Comparison of ENCODE assay signal across 17 mouse cellular contexts in the genomic region with DNA sequence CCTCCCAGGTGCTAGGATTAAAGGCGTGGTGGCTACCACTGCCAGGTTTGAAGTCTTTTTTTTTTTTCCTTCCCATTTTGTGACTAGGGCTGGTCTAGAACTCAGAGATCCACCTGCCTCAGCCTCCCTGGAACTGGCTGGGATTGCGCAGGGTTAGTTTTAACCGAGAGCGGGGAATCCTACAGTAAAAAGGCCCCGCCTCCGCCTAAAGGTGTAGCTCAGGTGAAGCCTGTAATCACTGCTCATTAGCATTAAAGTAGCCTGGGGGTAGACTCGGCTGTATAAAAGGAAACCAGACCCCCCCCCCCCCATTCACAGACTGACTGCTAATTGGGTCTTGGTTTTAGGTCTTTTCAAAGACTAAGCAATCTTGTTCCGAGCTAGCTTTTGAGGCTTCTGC. TPM values are rescaled to one million over a fixed set of nuclear protein-coding genes. Genes with fewer than 3 reads are reported as not detected.
DNase-seq lines count a peak whose midpoint lies in the region; ATAC-seq and TF ChIP-seq lines count a peak whose summit lies in the region.
"Had no signal": no experiment of that assay in that cellular context is flagged by ENCODE, and none has a peak within 500 bp of the region (broad histone marks: within the 10 kb centered on the region; RNA-seq: fewer than 3 reads in every experiment).

Gene Dppa3, plus strand, starts transcription at position 301 of the 400 bp plus-strand sequence.

- no peaks in the 10 kb centered on the region for H3K36me3 ChIP-seq in heart, embryonic 11.5 days (ENCODE audit: control insufficient read depth, insufficient read depth, low read length)
- no peaks in the 10 kb centered on the region for H3K36me3 ChIP-seq in kidney, embryonic 16.5 days (ENCODE audit: insufficient read depth, low read length)
- H3K36me3 ChIP-seq in ES-Bruce4 (ENCODE audit: control insufficient read depth, insufficient read depth, low read length, poor library complexity, severe bottlenecking): no peaks in the 10 kb centered on the region
- H3K36me3 ChIP-seq in liver, embryonic 13.5 days: no peaks in the 10 kb centered on the region
- H3K36me3 ChIP-seq: embryonic facial prominence, embryonic 13.5 days had no signal

- no peak for ATAC-seq in heart, embryonic 11.5 days (replicated peaks; ENCODE audit: insufficient number of reproducible peaks, low FRiP score, low TSS enrichment)
- no peak for ATAC-seq in kidney, embryonic 16.5 days (ENCODE audit: low FRiP score, low TSS enrichment)
- no peak for ATAC-seq in liver, embryonic 13.5 days (ENCODE audit: low read depth)
- ATAC-seq: forebrain, embryonic 14.5 days had no signal

- 75% methylated on average over 8 of the region's 8 CpGs for WGBS in heart, embryonic 11.5 days (ENCODE audit: insufficient replicate concordance)
- WGBS in kidney, embryonic 16.5 days: 82% methylated on average over 8 of the region's 8 CpGs
- WGBS in liver, embryonic 13.5 days (ENCODE audit: insufficient replicate concordance): 68% methylated on average over 8 of the region's 8 CpGs

- no peak for TF ChIP-seq POLR2A in ES-Bruce4 (IDR thresholded peaks at IDR 0.05; ENCODE audit: insufficient read depth, low read length)

- H3K4me2 ChIP-seq in heart, embryonic 11.5 days: peak within 1 kb of the TSS; percentile 54
- H3K4me2 ChIP-seq in kidney, embryonic 16.5 days (replicated peaks; ENCODE audit: low read depth, low read length): peak within 1 kb of the TSS; percentile 45
- peak within 1 kb of the TSS; percentile 52 for H3K4me2 ChIP-seq in liver, embryonic 13.5 days

- peak; percentile 68 for TF ChIP-seq EP300 in ES-Bruce4 (IDR thresholded peaks at IDR 0.05; ENCODE audit: insufficient read depth, low read depth, low read length)

- H3K4me3 ChIP-seq in heart, embryonic 11.5 days (ENCODE audit: low read depth, low read length): peak within 1 kb of the TSS; percentile 23
- H3K4me3 ChIP-seq in kidney, embryonic 16.5 days (ENCODE audit: low read length): no peak within 1 kb of the TSS
- peak within 1 kb of the TSS; percentile 79 for H3K4me3 ChIP-seq in ES-Bruce4 (ENCODE audit: low read depth, low read length)
- H3K4me3 ChIP-seq in liver, embryonic 13.5 days (replicated peaks): peak within 1 kb of the TSS; percentile 31; the same call in 1 of the 2 replicates
- H3K4me3 ChIP-seq: embryonic facial prominence, embryonic 13.5 days had no signal

- H3K27me3 ChIP-seq in heart, embryonic 11.5 days (ENCODE audit: control insufficient read depth, insufficient read depth, low read length): peaks cover 8% of the 10 kb centered on the region; the same call in 1 of the 2 replicates
- H3K27me3 ChIP-seq in kidney, embryonic 16.5 days (ENCODE audit: insufficient read depth, low read length): no peaks in the 10 kb centered on the region
- H3K27me3 ChIP-seq in ES-Bruce4 (ENCODE audit: control insufficient read depth, insufficient read depth, low read length, poor library complexity, severe bottlenecking): 0 out of 2 replicates have a peak, but pooled peaks cover 2% of the 10 kb centered on the region
- peaks cover 19% of the 10 kb centered on the region for H3K27me3 ChIP-seq in liver, embryonic 13.5 days

- no peaks in the 10 kb centered on the region for H3K4me1 ChIP-seq in heart, embryonic 11.5 days (ENCODE audit: control insufficient read depth, insufficient read depth, low read length)
- H3K4me1 ChIP-seq in kidney, embryonic 16.5 days (ENCODE audit: insufficient read depth, low read length): no peaks in the 10 kb centered on the region
- peaks cover 2% of the 10 kb centered on the region for H3K4me1 ChIP-seq in ES-Bruce4 (ENCODE audit: control insufficient read depth, insufficient read depth, low read length)
- 0 out of 2 replicates have a peak, but pooled peaks cover 6% of the 10 kb centered on the region for H3K4me1 ChIP-seq in liver, embryonic 13.5 days (replicated peaks)
- H3K4me1 ChIP-seq: embryonic facial prominence, embryonic 13.5 days had no signal

- H3K9ac ChIP-seq in heart, embryonic 11.5 days (ENCODE audit: low read depth, low read length): no peak within 1 kb of the TSS
- H3K9ac ChIP-seq in kidney, embryonic 16.5 days (replicated peaks; ENCODE audit: low read length): no peak within 1 kb of the TSS
- peak within 1 kb of the TSS; percentile 33 for H3K9ac ChIP-seq in ES-Bruce4 (ENCODE audit: low read depth, poor library complexity, severe bottlenecking)
- H3K9ac ChIP-seq in liver, embryonic 13.5 days: no peak within 1 kb of the TSS
- H3K9ac ChIP-seq: embryonic facial prominence, embryonic 13.5 days had no signal

- no peaks in the 10 kb centered on the region for H3K9me3 ChIP-seq in heart, embryonic 11.5 days (replicated peaks; ENCODE audit: control insufficient read depth, low read length)
- 0 out of 2 replicates have a peak, but pooled peaks cover 2% of the 10 kb centered on the region for H3K9me3 ChIP-seq in kidney, embryonic 16.5 days (ENCODE audit: low read length)
- no peaks in the 10 kb centered on the region for H3K9me3 ChIP-seq in ES-Bruce4 (replicated peaks; ENCODE audit: control insufficient read depth, insufficient read depth, low read length, poor library complexity, severe bottlenecking)
- H3K9me3 ChIP-seq in liver, embryonic 13.5 days (replicated peaks): no peaks in the 10 kb centered on the region
- H3K9me3 ChIP-seq: embryonic facial prominence, embryonic 13.5 days had no signal

- no peak for TF ChIP-seq CTCF in ES-Bruce4 (IDR thresholded peaks at IDR 0.05; ENCODE audit: low read depth, low read length)

- no peak for DNase-seq in heart, postnatal 25 days (ENCODE audit: low spot score)
- no peak for DNase-seq in kidney, adult 18-20 months
- DNase-seq in liver, embryonic 13.5 days: no peak
- DNase-seq in adrenal gland, adult 8-10 months: no peak
- DNase-seq in ovary, adult 18-20 months (ENCODE audit: low spot score): no peak
- DNase-seq: cerebellum, postnatal 10 days; gastrocnemius, postnatal 36 days; kidney, adult 9 months; retina, postnatal 1 day had no signal

- no peak within 1 kb of the TSS for H3K27ac ChIP-seq in heart, embryonic 11.5 days (ENCODE audit: low read depth, low read length)
- H3K27ac ChIP-seq in kidney, embryonic 16.5 days (ENCODE audit: low read length): no peak within 1 kb of the TSS
- H3K27ac ChIP-seq in ES-Bruce4 (ENCODE audit: insufficient read depth, low read length): no peak within 1 kb of the TSS
- H3K27ac ChIP-seq in liver, embryonic 13.5 days: no peak within 1 kb of the TSS
- H3K27ac ChIP-seq: embryonic facial prominence, embryonic 13.5 days had no signal

- intact Hi-C loops in heart, postnatal 25 days (cut with DNase I): no loop called here

RNA-seq across cellular contexts. Expression of gene Dppa3, which starts in this region (rescaled TPM):
- not detected in 2 replicates for polyA plus RNA-seq in heart, embryonic 11.5 days (2014; fragmentation: Nextera tagmentation; extraction: Ambion mirVana)
- total RNA-seq in heart, postnatal 25 days (2021): not detected
- polyA plus RNA-seq in kidney, embryonic 16.5 days (2015; fragmentation: Nextera tagmentation; extraction: Ambion mirVana): not detected in 2 replicates
- 203 and 217 TPM in 2 replicates for polyA plus RNA-seq in ES-Bruce4 (2011; ENCODE audit: insufficient read depth, insufficient read length, low read depth, missing spikeins)
- polyA plus RNA-seq in liver, embryonic 13.5 days (2015; fragmentation: Nextera tagmentation; extraction: Ambion mirVana): not detected in 2 replicates
- not detected for total RNA-seq in adrenal gland, adult 8-10 months (2022)
- total RNA-seq: gastrocnemius, postnatal 36 days; layer of hippocampus, postnatal 10 days; left cerebral cortex, postnatal 36 days; megakaryocyte-erythroid progenitor cell, adult 5-6 weeks had no signal
- polyA plus RNA-seq: embryonic facial prominence, embryonic 13.5 days; forebrain, embryonic 14.5 days had no signal

Comparison
In these comparisons a context has a peak if more than half of its experiments do, and no peak if none do; other contexts are left out.
1. RNA of gene Dppa3 (polyA plus RNA-seq): 203 to 217 TPM in ES-Bruce4; not detected in kidney, embryonic 16.5 days, not detected in heart, embryonic 11.5 days and not detected in liver, embryonic 13.5 days; every median in the first group is over 100 times any median in the second.
2. Peak in every context shown above with its lines, with median percentiles within 50 percentile points of each other: H3K4me2 ChIP-seq.